Mouse (Mus musculus) left cerebral cortex, adult 2 months (tissue): ENCODE data around the gene Entpd5. TPM values are rescaled to one million over a fixed set of nuclear protein-coding genes. Genes with fewer than 3 reads are reported as not detected.

ENCODE experiments used
- DNase-seq, 2 experiments: peaks; one replicate each; pipeline ENCODE4 v3.0.0; 2021 to 2022; ENCODE audit warnings: low spot score in 2 of 2, mixed read lengths in 1 of 2; ENCODE audit errors: extremely low spot score in 1 of 2
- H3K27ac ChIP-seq: fragments of 200-600 bp; 2 replicates; pipeline ENCODE4 v1.8.1; 2022
- H3K4me3 ChIP-seq: fragments of 200-600 bp; 2 replicates; pipeline ENCODE4 v1.8.1; 2022
- CTCF ChIP-seq: fragments of 200-600 bp; IDR thresholded peaks from 2 replicates; pipeline ENCODE4 v1.8.1; 2022; ENCODE audit warnings: antibody characterized with exemption, mild to moderate bottlenecking, moderate library complexity
- intact Hi-C: fragments of 180-260 bp; cut with DNase I; formaldehyde crosslinking; loops from one replicate; pipeline ENCODE4 v1.15.1; 2025
- total RNA-seq, 2 experiments: library from RNA; stranded (reverse); gene quantifications; 2 replicates each; pipeline ENCODE4 v1.2.3; 2021

Entpd5 gene
- total RNA-seq, 2 experiments from 2014 or later = 21.8 to 23.9 TPM

- no peak for TF ChIP-seq CTCF
- no peak overlapping the region for H3K4me3 ChIP-seq
- intact Hi-C loops = no loop called here
- DNase-seq = no peak
- no peak overlapping the region for H3K27ac ChIP-seq
Measured at GRCm38 (mm10) chr12:84396947-84397679, 11.7 kb downstream of the Entpd5 start.

GRCm38 (mm10) chr12:84393847-84394246 lies 15.0 kb downstream of the Entpd5 start:
- H3K4me3 ChIP-seq = no peak overlapping the region
- no peak for TF ChIP-seq CTCF

DNA sequence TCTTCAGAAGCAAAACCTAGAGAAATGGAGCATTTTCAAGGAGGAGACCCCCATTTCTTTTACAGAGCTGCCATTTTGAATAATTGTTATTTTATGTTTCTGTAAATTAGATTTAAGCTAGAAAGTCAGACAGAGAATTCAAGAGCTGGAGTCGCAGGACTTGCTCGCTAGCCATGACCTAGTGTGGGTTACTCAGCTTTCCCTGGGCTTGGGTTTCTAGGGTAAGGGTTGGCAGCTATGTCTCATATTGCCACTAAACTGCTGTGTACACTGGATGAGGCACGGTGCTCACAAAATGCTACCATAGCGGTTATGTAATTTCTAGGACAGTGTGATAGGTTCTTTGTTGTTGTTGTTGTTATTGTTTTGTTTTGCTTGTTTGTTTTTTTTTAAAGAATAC lies 16.1 kb downstream of the Entpd5 start:
- no peak for DNase-seq
- intact Hi-C loops = no loop called here
- TF ChIP-seq CTCF = no peak

More at GRCm38 (mm10) chr12:84393847-84394246, 15.0 kb downstream of the Entpd5 start:
- no peak overlapping the region for H3K27ac ChIP-seq
- no peak for DNase-seq
- intact Hi-C loops = no loop called here

DNA sequence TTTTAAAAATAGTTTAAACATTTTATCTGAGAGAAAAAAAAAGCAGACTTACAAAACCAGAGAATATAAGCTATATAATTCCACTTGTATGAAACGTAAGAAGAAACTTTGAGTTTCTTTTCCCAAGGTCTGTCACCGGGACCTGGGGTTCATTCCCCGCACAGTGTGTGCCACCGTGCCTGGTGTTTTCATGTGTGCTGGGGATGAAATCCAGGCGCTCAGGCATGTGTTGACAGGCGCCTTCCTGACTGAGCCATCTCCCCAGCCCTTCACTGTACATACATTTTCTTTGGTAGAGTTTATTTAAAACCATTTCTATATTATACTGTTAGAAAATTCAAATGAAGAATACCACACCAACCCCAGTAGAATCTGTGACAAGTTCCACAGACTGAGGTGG lies 18.5 kb downstream of the Entpd5 start:
- TF ChIP-seq CTCF = no peak
- no peak for DNase-seq
- intact Hi-C loops = no loop called here
- H3K27ac ChIP-seq = no peak overlapping the region
- no peak overlapping the region for H3K4me3 ChIP-seq

More for the DNA sequence above, 16.1 kb downstream of the Entpd5 start:
- Histone ChIP-seq H3K4me3 (no peak overlapping the region), H3K27ac (no peak overlapping the region)

DNA sequence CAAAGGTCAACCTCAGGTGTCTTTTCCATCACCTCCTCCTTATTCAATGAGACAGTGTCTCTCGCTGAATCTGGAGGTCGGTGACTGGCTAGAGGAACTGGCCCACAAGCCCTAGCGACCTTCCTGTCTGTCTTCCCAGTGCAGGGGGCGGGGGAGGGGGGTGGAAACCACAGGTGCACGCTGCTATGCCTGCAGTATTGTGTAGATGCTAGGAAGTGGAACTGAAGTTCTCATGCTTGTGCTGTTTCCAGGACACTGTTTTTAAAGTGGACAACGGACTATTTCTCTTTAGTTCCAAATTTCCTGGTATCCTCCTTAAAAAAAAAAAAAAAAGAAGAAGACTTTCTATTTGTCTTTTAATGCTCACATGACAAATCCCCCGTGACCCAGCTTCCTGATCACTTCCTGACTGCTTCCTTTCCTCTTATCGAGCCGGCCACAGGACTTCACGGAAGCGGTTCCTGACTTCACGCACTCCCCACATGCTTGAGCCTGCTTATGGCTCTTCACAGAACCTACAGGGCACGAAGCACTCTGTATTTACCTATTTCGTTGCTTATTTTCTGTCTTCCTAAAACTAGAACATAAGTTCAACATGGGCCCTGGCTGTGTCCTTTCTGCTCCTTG lies 19.9 kb downstream of the Entpd5 start:
- no peak overlapping the region for H3K27ac ChIP-seq
- no peak for TF ChIP-seq CTCF
- H3K4me3 ChIP-seq = no peak overlapping the region
- intact Hi-C loops = no loop called here
- DNase-seq = no peak

- no peak overlapping the region for H3K4me3 ChIP-seq
- DNase-seq = no peak
- TF ChIP-seq CTCF = no peak
- H3K27ac ChIP-seq = no peak overlapping the region
- intact Hi-C loops = no loop called here
Measured at GRCm38 (mm10) chr12:84388097-84388496, 20.7 kb downstream of the Entpd5 start.

- intact Hi-C loops = no loop called here
- no peak overlapping the region for H3K4me3 ChIP-seq
- TF ChIP-seq CTCF = no peak
- H3K27ac ChIP-seq = no peak overlapping the region
- no peak for DNase-seq
Measured at GRCm38 (mm10) chr12:84385408-84385807, 23.4 kb downstream of the Entpd5 start.

DNA sequence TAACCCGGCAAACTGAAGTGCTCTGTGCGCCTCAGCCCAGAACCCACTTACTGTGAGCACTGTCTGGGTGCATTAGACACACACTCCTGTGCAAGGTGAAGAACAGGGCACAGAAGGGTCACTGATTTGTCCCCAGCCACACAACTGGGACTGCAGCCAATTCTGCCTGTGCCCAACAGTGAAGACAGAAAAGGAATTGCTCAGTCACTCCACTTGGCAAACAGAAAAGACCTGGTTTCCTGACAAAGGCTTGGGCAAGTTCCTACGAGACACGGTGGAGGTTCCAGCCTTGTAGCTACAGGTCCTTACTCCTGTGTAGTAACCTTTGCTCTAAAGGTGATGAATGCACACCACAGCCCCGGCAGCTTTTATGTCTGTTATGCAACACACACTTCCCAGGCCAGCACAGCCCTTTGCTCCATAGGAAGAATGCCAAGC lies 24.2 kb downstream of the Entpd5 start:
- no peak for DNase-seq
- no peak for TF ChIP-seq CTCF
- H3K27ac ChIP-seq = no peak overlapping the region
- H3K4me3 ChIP-seq = no peak overlapping the region
- intact Hi-C loops = no loop called here

DNA sequence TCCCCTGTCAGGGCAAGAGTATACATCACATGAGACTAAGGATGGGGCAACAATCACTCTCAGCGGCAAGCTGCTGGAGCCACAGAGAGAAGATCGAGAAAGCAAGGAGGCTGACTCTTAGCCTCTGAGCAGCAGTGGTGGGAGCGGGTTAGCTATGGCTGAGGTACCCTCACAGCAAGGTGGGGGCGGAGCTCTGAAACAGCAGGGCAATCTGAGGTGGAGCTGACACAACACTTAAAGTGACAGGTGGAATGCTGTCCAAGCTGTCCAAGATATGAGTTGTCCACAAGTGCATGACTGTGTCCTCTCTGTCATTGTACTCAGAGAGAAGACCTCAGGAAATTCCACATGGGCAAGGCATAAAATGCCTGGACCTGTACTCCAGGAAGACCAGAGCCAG lies 26.5 kb downstream of the Entpd5 start:
- DNase-seq = no peak
- no peak for TF ChIP-seq CTCF
- intact Hi-C loops = no loop called here
- Histone ChIP-seq H3K27ac (no peak overlapping the region), H3K4me3 (no peak overlapping the region)

- no peak for DNase-seq
- intact Hi-C loops = no loop called here
- TF ChIP-seq CTCF = no peak
- Histone ChIP-seq H3K27ac (no peak overlapping the region), H3K4me3 (no peak overlapping the region)
Measured at GRCm38 (mm10) chr12:84373831-84374481, 34.9 kb downstream of the Entpd5 start.

- Histone ChIP-seq H3K27ac (no peak overlapping the region), H3K4me3 (no peak overlapping the region)
- intact Hi-C loops = no loop called here
- DNase-seq = no peak
- no peak for TF ChIP-seq CTCF
Measured at GRCm38 (mm10) chr12:84371647-84372046, 37.2 kb downstream of the Entpd5 start.

DNA sequence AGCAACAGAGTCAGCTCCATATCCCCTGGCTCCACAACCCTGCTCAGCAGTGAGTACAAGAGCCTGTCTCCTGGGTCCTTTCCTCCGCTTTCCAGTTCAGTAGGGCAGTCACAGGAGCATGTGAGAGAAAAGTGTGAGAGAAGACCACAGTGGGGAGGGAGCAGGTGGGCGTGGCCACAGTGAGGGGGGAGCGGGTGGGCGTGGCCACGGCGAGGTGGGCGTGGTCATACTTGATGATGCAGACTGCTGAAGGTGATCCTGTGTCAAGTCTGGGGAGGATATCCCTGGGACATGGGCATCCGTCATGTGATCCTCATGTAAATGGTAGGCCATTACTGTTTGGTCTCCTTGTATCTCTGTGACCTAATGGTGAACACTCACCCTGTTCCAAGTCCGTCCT lies 41.9 kb downstream of the Entpd5 start:
- intact Hi-C loops = no loop called here
- no peak for DNase-seq
- no peak overlapping the region for H3K4me3 ChIP-seq
- no peak overlapping the region for H3K27ac ChIP-seq
- TF ChIP-seq CTCF = no peak
